ENCODE assay signal across 16 mouse cellular contexts in genomic region chr14:72234234-72235075, GRCm38 (mm10).
DNase-seq lines count a peak whose midpoint lies in the region; ATAC-seq lines count a peak whose summit lies in the region.
"Had no signal": no experiment of that assay in that cellular context is flagged by ENCODE, and none has a peak within 500 bp of the region (broad histone marks: within the 10 kb centered on the region; RNA-seq: fewer than 3 reads in every experiment).

No protein-coding gene starts in this region.

- peak; percentile 96 for ATAC-seq in cerebellum, adult (ENCODE audit: insufficient number of reproducible peaks, low FRiP score, low TSS enrichment)
- no peak for ATAC-seq in midbrain, embryonic 11.5 days (ENCODE audit: low FRiP score)

- no peaks in the 10 kb centered on the region for H3K27me3 ChIP-seq in midbrain, embryonic 11.5 days (ENCODE audit: control insufficient read depth, insufficient read depth, low read length)
- H3K27me3 ChIP-seq in midbrain, embryonic 10.5 days (ENCODE audit: low read depth, poor library complexity, severe bottlenecking) = no peaks in the 10 kb centered on the region
- H3K27me3 ChIP-seq: embryonic facial prominence, embryonic 15.5 days; limb, embryonic 15.5 days; lung, embryonic 15.5 days had no signal

- WGBS in midbrain, embryonic 11.5 days = 84% methylated on average over 6 of the region's 6 CpGs
- WGBS in midbrain, embryonic 10.5 days = 80% methylated on average over 6 of the region's 6 CpGs

- H3K4me3 ChIP-seq in midbrain, embryonic 11.5 days (ENCODE audit: low read depth, low read length) = no peak overlapping the region
- H3K4me3 ChIP-seq in midbrain, embryonic 10.5 days = no peak overlapping the region
- H3K4me3 ChIP-seq: embryonic facial prominence, embryonic 15.5 days; heart, adult 2 months; limb, embryonic 15.5 days; lung, embryonic 15.5 days had no signal

- no peak overlapping the region for H3K27ac ChIP-seq in midbrain, embryonic 11.5 days (ENCODE audit: low read depth, low read length)
- H3K27ac ChIP-seq in midbrain, embryonic 10.5 days (replicated peaks) = no peak overlapping the region
- H3K27ac ChIP-seq: embryonic facial prominence, embryonic 15.5 days; heart, adult 2 months; limb, embryonic 15.5 days; lung, embryonic 15.5 days; stomach, postnatal 0 days had no signal

- H3K4me1 ChIP-seq in midbrain, embryonic 11.5 days (ENCODE audit: control insufficient read depth, insufficient read depth, low read length) = no peaks in the 10 kb centered on the region
- no peaks in the 10 kb centered on the region for H3K4me1 ChIP-seq in midbrain, embryonic 10.5 days
- H3K4me1 ChIP-seq: embryonic facial prominence, embryonic 15.5 days; limb, embryonic 15.5 days; lung, embryonic 15.5 days had no signal

- DNase-seq in cerebellum, postnatal 4 days (ENCODE audit: low spot score in 2 of 2) = no peak
- DNase-seq in midbrain, embryonic 11.5 days (ENCODE audit: low spot score, missing footprints) = peak; percentile 51
- DNase-seq in midbrain, embryonic 10.5 days (ENCODE audit: low spot score) = no peak
- DNase-seq in left cerebral cortex, adult 18-20 months (ENCODE audit: low spot score in 2 of 2) = peak; percentile 42 to 62
- DNase-seq in adrenal gland, postnatal 25 days = no peak
- no peak for DNase-seq in yolk sac, embryonic 10.5 days (ENCODE audit: low spot score)
- no peak for DNase-seq in kidney, postnatal 36 days
- DNase-seq: adrenal gland, adult 8-10 months; heart, adult 2 months; heart, postnatal 4 days; kidney, adult 18-20 months had no signal

- H3K9me3 ChIP-seq in midbrain, embryonic 11.5 days (ENCODE audit: control insufficient read depth, low read length) = no peaks in the 10 kb centered on the region
- H3K9me3 ChIP-seq in midbrain, embryonic 10.5 days (replicated peaks) = no peaks in the 10 kb centered on the region
- H3K9me3 ChIP-seq: embryonic facial prominence, embryonic 15.5 days; limb, embryonic 15.5 days; lung, embryonic 15.5 days had no signal

- no peak overlapping the region for H3K4me2 ChIP-seq in midbrain, embryonic 11.5 days
- H3K4me2 ChIP-seq: embryonic facial prominence, embryonic 15.5 days; limb, embryonic 15.5 days; lung, embryonic 15.5 days had no signal

- H3K36me3 ChIP-seq in midbrain, embryonic 11.5 days (ENCODE audit: control insufficient read depth, insufficient read depth, low read length) = no peaks in the 10 kb centered on the region
- H3K36me3 ChIP-seq in midbrain, embryonic 10.5 days = no peaks in the 10 kb centered on the region
- H3K36me3 ChIP-seq: embryonic facial prominence, embryonic 15.5 days; limb, embryonic 15.5 days; lung, embryonic 15.5 days had no signal

- no peak overlapping the region for H3K9ac ChIP-seq in midbrain, embryonic 11.5 days (ENCODE audit: low read length)
- H3K9ac ChIP-seq: embryonic facial prominence, embryonic 15.5 days; limb, embryonic 15.5 days; lung, embryonic 15.5 days had no signal

Comparison
In these comparisons a context has a peak if more than half of its experiments do, and no peak if none do; other contexts are left out.
1. DNase-seq: peak in midbrain, embryonic 11.5 days (single experiment) and left cerebral cortex, adult 18-20 months (2 of 2); none in cerebellum, postnatal 4 days (0 of 2), midbrain, embryonic 10.5 days (single experiment), adrenal gland, postnatal 25 days (single experiment), yolk sac, embryonic 10.5 days (single experiment) and kidney, postnatal 36 days (0 of 2).